Mouse (Mus musculus) layer of hippocampus, postnatal 14 days (tissue): ENCODE data around the gene Defb6. TPM values are rescaled to one million over a fixed set of nuclear protein-coding genes. Genes with fewer than 3 reads are reported as not detected.

ENCODE experiments used
- DNase-seq, 2 experiments: peaks; one replicate each; pipeline ENCODE4 v3.0.0; 2021 to 2022; ENCODE audit warnings: low spot score in 2 of 2, mixed read lengths in 1 of 2
- long read RNA-seq, 2 experiments: library from polyadenylated mRNA; stranded (forward); transcript quantifications; one replicate each; pipeline ENCODE4 v2.0.0; 2021
- total RNA-seq, 2 experiments: library from RNA; stranded (reverse); gene quantifications; 2 replicates each; pipeline ENCODE4 v1.2.3; 2021

Gene Defb6
- total RNA-seq = not detected
- long read RNA-seq, experiment 1 = 0 reads
- long read RNA-seq, experiment 2 = 0 reads

GRCm38 (mm10) chr8:19225161-19225560, at the start of gene Defb6:
Gene Defb6 (plus strand): TSS chr8:19225478.
- no peak for DNase-seq

- DNase-seq = no peak
Measured at GRCm38 (mm10) chr8:19238101-19238500, 12.8 kb downstream of the Defb6 start.

- DNase-seq = no peak
Measured at GRCm38 (mm10) chr8:19239616-19240015, 14.3 kb downstream of the Defb6 start, which contains the start of gene Defb46. Gene Defb46 (plus strand): TSS chr8:19239916.

GRCm38 (mm10) chr8:19247280-19247679, 22.0 kb downstream of the Defb6 start, which contains the start of gene Defb5:
Gene Defb5 (plus strand): TSS chr8:19247580.
- no peak for DNase-seq

DNA sequence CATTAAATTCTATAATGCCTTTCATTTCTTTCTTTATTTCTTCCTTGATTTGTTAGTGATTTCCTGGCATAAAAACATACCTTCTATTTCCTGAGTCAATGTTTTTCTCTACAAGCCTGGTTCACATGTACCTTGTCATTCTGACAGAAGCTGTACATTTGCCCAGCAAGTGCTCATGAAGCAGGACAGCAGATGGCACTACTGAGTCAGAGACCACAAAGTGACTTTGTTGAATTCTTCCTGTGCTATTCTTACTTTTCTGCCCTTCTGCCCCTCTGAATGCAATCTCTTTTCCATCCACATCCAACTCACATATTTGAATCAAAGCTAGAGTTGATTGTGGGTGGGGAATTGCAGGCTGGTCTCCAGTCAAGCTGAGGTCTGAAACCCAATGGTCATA, 32.9 kb downstream of the Defb6 start:
- DNase-seq = no peak

DNA sequence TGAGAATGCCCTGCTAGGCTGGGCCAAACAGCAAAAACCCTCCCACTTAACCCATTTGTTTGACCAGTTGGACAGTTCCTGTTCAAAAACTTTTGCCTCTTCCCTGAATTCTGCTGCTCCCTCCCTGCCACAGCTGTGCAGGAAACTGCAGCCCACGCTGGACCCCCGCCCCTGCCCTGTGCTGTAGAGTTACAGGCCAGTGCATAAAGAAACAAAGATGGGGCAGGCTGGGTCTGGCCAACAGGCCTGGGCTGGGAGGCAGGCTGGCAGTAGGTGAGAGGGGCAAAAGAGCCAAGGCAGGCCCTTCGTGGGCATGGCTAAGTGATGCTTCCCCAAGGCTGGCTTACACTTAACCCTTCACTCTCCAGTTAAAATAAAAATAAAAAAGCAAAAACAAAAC, 34.4 kb downstream of the Defb6 start:
- no peak for DNase-seq

Other genes with a start within 250 kb of the Defb6 start
- not detected for gene Defb40, start 247.2 kb upstream of the Defb6 start, total RNA-seq
- gene Defb37, start 234.4 kb upstream of the Defb6 start, total RNA-seq = not detected
- not detected for gene Defb38, start 198.9 kb upstream of the Defb6 start, total RNA-seq
- not detected for gene Defb39, start 160.7 kb upstream of the Defb6 start, total RNA-seq
- not detected for gene Defb12, start 110.6 kb upstream of the Defb6 start, total RNA-seq
- not detected for gene Defb34, start 101.7 kb upstream of the Defb6 start, total RNA-seq
- not detected for gene Gm45826, start 84.7 kb upstream of the Defb6 start, total RNA-seq
- gene Defb14, start 31.1 kb upstream of the Defb6 start, total RNA-seq = not detected
- not detected for gene Defb4, start 26.8 kb upstream of the Defb6 start, total RNA-seq
- not detected for gene Defb46, start 14.4 kb downstream of the Defb6 start, total RNA-seq
- gene Defb5, start 22.1 kb downstream of the Defb6 start, total RNA-seq = not detected
- gene Defb3, start 67.9 kb downstream of the Defb6 start, total RNA-seq = not detected
- not detected for gene Defb8, start 222.1 kb downstream of the Defb6 start, total RNA-seq